Mouse (Mus musculus): ENCODE data around the gene Olfr66. TPM values are rescaled to one million over a fixed set of nuclear protein-coding genes. Genes with fewer than 3 reads are reported as not detected.

Gene Olfr66
- not detected in 2 replicates for polyA plus RNA-seq (2014; fragmentation: Nextera tagmentation; extraction: Ambion mirVana)

- ATAC-seq (replicated peaks; ENCODE audit: low FRiP score) (no peak), DNase-seq (ENCODE audit: low spot score) (no peak)
- Histone ChIP-seq H3K27me3 (ENCODE audit: control insufficient read depth, insufficient read depth, low read length) (no peaks in the 10 kb centered on the region), H3K27ac (ENCODE audit: low read depth, low read length) (no peak within 1 kb of the TSS), H3K4me1 (replicated peaks; ENCODE audit: control insufficient read depth, insufficient read depth, low read length) (no peaks in the 10 kb centered on the region), H3K9ac (ENCODE audit: low read length) (no peak within 1 kb of the TSS), H3K4me2 (ENCODE audit: low read depth, low read length, severe bottlenecking) (no peak within 1 kb of the TSS), H3K9me3 (ENCODE audit: control insufficient read depth, low read length) (no peaks in the 10 kb centered on the region), H3K36me3 (ENCODE audit: control insufficient read depth, insufficient read depth, low read length) (no peaks in the 10 kb centered on the region), H3K4me3 (ENCODE audit: low read depth, low read length) (no peak within 1 kb of the TSS)
Measured at GRCm38 (mm10) chr7:103886152-103886551, at the start of gene Olfr66. Gene Olfr66 (minus strand): TSS chr7:103886252.

- Histone ChIP-seq H3K27me3 (ENCODE audit: control insufficient read depth, insufficient read depth, low read length) (no peaks in the 10 kb centered on the region), H3K4me1 (replicated peaks; ENCODE audit: control insufficient read depth, insufficient read depth, low read length) (no peaks in the 10 kb centered on the region), H3K4me2 (ENCODE audit: low read depth, low read length, severe bottlenecking) (no peak within 1 kb of the TSS), H3K9me3 (ENCODE audit: control insufficient read depth, low read length) (no peaks in the 10 kb centered on the region), H3K27ac (ENCODE audit: low read depth, low read length) (no peak within 1 kb of the TSS), H3K9ac (ENCODE audit: low read length) (no peak within 1 kb of the TSS), H3K4me3 (ENCODE audit: low read depth, low read length) (no peak within 1 kb of the TSS), H3K36me3 (ENCODE audit: control insufficient read depth, insufficient read depth, low read length) (no peaks in the 10 kb centered on the region)
- no peak for DNase-seq (ENCODE audit: low spot score)
- ATAC-seq (replicated peaks; ENCODE audit: low FRiP score): no peak
- 75% methylated on average over 2 of the region's 2 CpGs for WGBS
Measured at GRCm38 (mm10) chr7:103934264-103934663, 48.2 kb upstream of the Olfr66 start, which contains the start of gene Olfr632. Gene Olfr632 (plus strand): TSS chr7:103934347.

- H3K4me2 ChIP-seq (ENCODE audit: low read depth, low read length, severe bottlenecking): no peak within 1 kb of the TSS
- H3K9me3 ChIP-seq (ENCODE audit: control insufficient read depth, low read length): no peaks in the 10 kb centered on the region
- DNase-seq (ENCODE audit: low spot score): no peak
- no peaks in the 10 kb centered on the region for H3K4me1 ChIP-seq (replicated peaks; ENCODE audit: control insufficient read depth, insufficient read depth, low read length)
- no peak for ATAC-seq (replicated peaks; ENCODE audit: low FRiP score)
- no peak within 1 kb of the TSS for H3K27ac ChIP-seq (ENCODE audit: low read depth, low read length)
- H3K27me3 ChIP-seq (ENCODE audit: control insufficient read depth, insufficient read depth, low read length): no peaks in the 10 kb centered on the region
- H3K36me3 ChIP-seq (ENCODE audit: control insufficient read depth, insufficient read depth, low read length): no peaks in the 10 kb centered on the region
- H3K4me3 ChIP-seq (ENCODE audit: low read depth, low read length): no peak within 1 kb of the TSS
- H3K9ac ChIP-seq (ENCODE audit: low read length): no peak within 1 kb of the TSS
Measured at GRCm38 (mm10) chr7:103928525-103928924, 42.5 kb upstream of the Olfr66 start, which contains the start of gene Olfr631. Gene Olfr631 (plus strand): TSS chr7:103928825.

- no peaks in the 10 kb centered on the region for H3K27me3 ChIP-seq (ENCODE audit: control insufficient read depth, insufficient read depth, low read length)
- DNase-seq (ENCODE audit: low spot score): no peak
- no peaks in the 10 kb centered on the region for H3K4me1 ChIP-seq (replicated peaks; ENCODE audit: control insufficient read depth, insufficient read depth, low read length)
- no peak overlapping the region for H3K27ac ChIP-seq (ENCODE audit: low read depth, low read length)
- 0 out of 2 replicates have a peak, but pooled peaks have one; percentile 18 for ATAC-seq (replicated peaks; ENCODE audit: low FRiP score)
- H3K36me3 ChIP-seq (ENCODE audit: control insufficient read depth, insufficient read depth, low read length): no peaks in the 10 kb centered on the region
- H3K9me3 ChIP-seq (ENCODE audit: control insufficient read depth, low read length): no peaks in the 10 kb centered on the region
- no peak overlapping the region for H3K9ac ChIP-seq (ENCODE audit: low read length)
- H3K4me3 ChIP-seq (ENCODE audit: low read depth, low read length): no peak overlapping the region
- H3K4me2 ChIP-seq (ENCODE audit: low read depth, low read length, severe bottlenecking): no peak overlapping the region
Measured at GRCm38 (mm10) chr7:103915338-103915737, 29.3 kb upstream of the Olfr66 start.

GRCm38 (mm10) chr7:103912969-103913511, 27.0 kb upstream of the Olfr66 start:
- no peaks in the 10 kb centered on the region for H3K27me3 ChIP-seq (ENCODE audit: control insufficient read depth, insufficient read depth, low read length)
- no peak overlapping the region for H3K9ac ChIP-seq (ENCODE audit: low read length)
- 39% methylated on average over 8 of the region's 8 CpGs for WGBS
- H3K4me3 ChIP-seq (ENCODE audit: low read depth, low read length): no peak overlapping the region
- no peak for DNase-seq (ENCODE audit: low spot score)
- H3K9me3 ChIP-seq (ENCODE audit: control insufficient read depth, low read length): no peaks in the 10 kb centered on the region
- no peak for ATAC-seq (replicated peaks; ENCODE audit: low FRiP score)
- no peaks in the 10 kb centered on the region for H3K36me3 ChIP-seq (ENCODE audit: control insufficient read depth, insufficient read depth, low read length)
- H3K4me2 ChIP-seq (ENCODE audit: low read depth, low read length, severe bottlenecking): no peak overlapping the region
- H3K4me1 ChIP-seq (replicated peaks; ENCODE audit: control insufficient read depth, insufficient read depth, low read length): no peaks in the 10 kb centered on the region
- no peak overlapping the region for H3K27ac ChIP-seq (ENCODE audit: low read depth, low read length)

- DNase-seq (ENCODE audit: low spot score): no peak
- H3K4me3 ChIP-seq (ENCODE audit: low read depth, low read length): no peak overlapping the region
- H3K9me3 ChIP-seq (ENCODE audit: control insufficient read depth, low read length): no peaks in the 10 kb centered on the region
- 53% methylated on average over 3 of the region's 3 CpGs for WGBS
- H3K27ac ChIP-seq (ENCODE audit: low read depth, low read length): no peak overlapping the region
- no peaks in the 10 kb centered on the region for H3K36me3 ChIP-seq (ENCODE audit: control insufficient read depth, insufficient read depth, low read length)
- no peak for ATAC-seq (replicated peaks; ENCODE audit: low FRiP score)
- H3K9ac ChIP-seq (ENCODE audit: low read length): no peak overlapping the region
- H3K4me1 ChIP-seq (replicated peaks; ENCODE audit: control insufficient read depth, insufficient read depth, low read length): no peaks in the 10 kb centered on the region
- no peaks in the 10 kb centered on the region for H3K27me3 ChIP-seq (ENCODE audit: control insufficient read depth, insufficient read depth, low read length)
- H3K4me2 ChIP-seq (ENCODE audit: low read depth, low read length, severe bottlenecking): no peak overlapping the region
Measured at GRCm38 (mm10) chr7:103910047-103910446, 24.0 kb upstream of the Olfr66 start.

GRCm38 (mm10) chr7:103903187-103903586, 17.1 kb upstream of the Olfr66 start, which contains the start of gene Olfr65:
Gene Olfr65 (plus strand): TSS chr7:103903487.
- 88% methylated on average over 2 of the region's 2 CpGs for WGBS
- no peak for ATAC-seq (replicated peaks; ENCODE audit: low FRiP score)
- no peaks in the 10 kb centered on the region for H3K27me3 ChIP-seq (ENCODE audit: control insufficient read depth, insufficient read depth, low read length)

GRCm38 (mm10) chr7:103894385-103894784, 8.3 kb upstream of the Olfr66 start, which contains the start of gene Olfr64:
Gene Olfr64 (minus strand): TSS chr7:103894485.
- Histone ChIP-seq H3K4me2 (ENCODE audit: low read depth, low read length, severe bottlenecking) (no peak within 1 kb of the TSS), H3K9ac (ENCODE audit: low read length) (no peak within 1 kb of the TSS), H3K36me3 (ENCODE audit: control insufficient read depth, insufficient read depth, low read length) (no peaks in the 10 kb centered on the region), H3K27ac (ENCODE audit: low read depth, low read length) (no peak within 1 kb of the TSS), H3K27me3 (ENCODE audit: control insufficient read depth, insufficient read depth, low read length) (no peaks in the 10 kb centered on the region), H3K4me3 (ENCODE audit: low read depth, low read length) (no peak within 1 kb of the TSS), H3K9me3 (ENCODE audit: control insufficient read depth, low read length) (no peaks in the 10 kb centered on the region), H3K4me1 (replicated peaks; ENCODE audit: control insufficient read depth, insufficient read depth, low read length) (no peaks in the 10 kb centered on the region)
- DNase-seq (ENCODE audit: low spot score) (no peak), ATAC-seq (replicated peaks; ENCODE audit: low FRiP score) (no peak)
- WGBS: 81% methylated on average over 1 of the region's 1 CpGs

More at GRCm38 (mm10) chr7:103903187-103903586, 17.1 kb upstream of the Olfr66 start, which contains the start of gene Olfr65:
- Histone ChIP-seq H3K9ac (ENCODE audit: low read length) (no peak within 1 kb of the TSS), H3K9me3 (ENCODE audit: control insufficient read depth, low read length) (no peaks in the 10 kb centered on the region; the same call in 1 of the 2 replicates), H3K27ac (ENCODE audit: low read depth, low read length) (no peak within 1 kb of the TSS), H3K36me3 (ENCODE audit: control insufficient read depth, insufficient read depth, low read length) (no peaks in the 10 kb centered on the region), H3K4me3 (ENCODE audit: low read depth, low read length) (no peak within 1 kb of the TSS), H3K4me2 (ENCODE audit: low read depth, low read length, severe bottlenecking) (no peak within 1 kb of the TSS), H3K4me1 (replicated peaks; ENCODE audit: control insufficient read depth, insufficient read depth, low read length) (no peaks in the 10 kb centered on the region)
- no peak for DNase-seq (ENCODE audit: low spot score)

GRCm38 (mm10) chr7:103877093-103877492, 9.0 kb downstream of the Olfr66 start:
- ATAC-seq (replicated peaks; ENCODE audit: low FRiP score): no peak
- DNase-seq (ENCODE audit: low spot score): no peak
- Histone ChIP-seq H3K27ac (ENCODE audit: low read depth, low read length) (no peak overlapping the region), H3K4me1 (replicated peaks; ENCODE audit: control insufficient read depth, insufficient read depth, low read length) (no peaks in the 10 kb centered on the region), H3K4me2 (ENCODE audit: low read depth, low read length, severe bottlenecking) (no peak overlapping the region), H3K27me3 (ENCODE audit: control insufficient read depth, insufficient read depth, low read length) (no peaks in the 10 kb centered on the region), H3K36me3 (ENCODE audit: control insufficient read depth, insufficient read depth, low read length) (no peaks in the 10 kb centered on the region), H3K9me3 (ENCODE audit: control insufficient read depth, low read length) (no peaks in the 10 kb centered on the region), H3K4me3 (ENCODE audit: low read depth, low read length) (no peak overlapping the region), H3K9ac (ENCODE audit: low read length) (no peak overlapping the region)
- WGBS: 93% methylated on average over 2 of the region's 2 CpGs

Measured in forebrain, embryonic 11.5 days (tissue).